Mouse (Mus musculus) heart, postnatal 0 days (tissue): ENCODE results near the gene Poc1b. TPM values are rescaled to one million over a fixed set of nuclear protein-coding genes. Genes with fewer than 3 reads are reported as not detected.

ENCODE experiments used
- ATAC-seq: fragments of 200-750 bp; cut with Nextera tagmentation; 2 replicates; pipeline ENCODE4 v1.8.0; 2017; ENCODE audit warnings: low read depth, moderate number of reproducible peaks, moderate library complexity; ENCODE audit not compliant: insufficient read depth
- DNase-seq: peaks from one replicate; pipeline ENCODE4 v3.0.0-alpha.2; 2016; ENCODE audit warnings: low spot score
- H3K27ac ChIP-seq: fragments of 300-500 bp; sonication (generic); 2 replicates; pipeline ENCODE4 v1.5.1; 2014; ENCODE audit warnings: low read depth, mild to moderate bottlenecking
- H3K27me3 ChIP-seq: fragments of 300-500 bp; sonication (generic); 2 replicates; pipeline ENCODE4 v1.6.1; 2014; ENCODE audit warnings: low read length, mixed read lengths; ENCODE audit not compliant: control insufficient read depth, insufficient read depth
- H3K36me3 ChIP-seq: fragments of 300-500 bp; sonication (generic); replicated peaks from 2 replicates; pipeline ENCODE4 v1.6.1; 2014; ENCODE audit warnings: low read length, mixed read lengths; ENCODE audit not compliant: control insufficient read depth, insufficient read depth
- H3K4me1 ChIP-seq: fragments of 300-500 bp; sonication (generic); 2 replicates; pipeline ENCODE4 v1.6.1; 2014; ENCODE audit warnings: antibody characterized with exemption; ENCODE audit not compliant: control insufficient read depth, insufficient read depth
- H3K4me2 ChIP-seq: fragments of 300-500 bp; sonication (generic); 2 replicates; pipeline ENCODE4 v1.6.1; 2014; ENCODE audit warnings: low read depth, mild to moderate bottlenecking, low read length, moderate library complexity
- H3K4me3 ChIP-seq: fragments of 300-500 bp; sonication (generic); 2 replicates; pipeline ENCODE4 v1.5.1; 2014; ENCODE audit warnings: low read depth, low read length
- H3K9ac ChIP-seq: fragments of 300-500 bp; sonication (generic); replicated peaks from 2 replicates; pipeline ENCODE4 v1.6.1; 2014; ENCODE audit warnings: low read depth, low read length, mixed read lengths
- H3K9me3 ChIP-seq: fragments of 300-500 bp; sonication (generic); replicated peaks from 2 replicates; pipeline ENCODE4 v1.6.1; 2016; ENCODE audit warnings: low read length; ENCODE audit not compliant: control insufficient read depth
- CTCF ChIP-seq: IDR thresholded peaks from 2 replicates; pipeline ENCODE4 v1.5.1; 2016; ENCODE audit warnings: antibody characterized with exemption, control low read depth, low read depth
- EP300 ChIP-seq: IDR thresholded peaks from 2 replicates; pipeline ENCODE4 v1.6.1; 2016; ENCODE audit warnings: antibody characterized with exemption, low read depth
- whole genome bisulfite sequencing: fragments of 180-500 bp; shearing (Covaris S2); extraction: QIAGEN DNeasy Blood & Tissue Kit; methylation state at CpG from one replicate; pipeline ENCODE4 v1.1.7; 2014; 5-methylcytosine and 5-hydroxymethylcytosine counted together
- polyA plus RNA-seq: library from polyadenylated mRNA; unstranded; fragments of >200 nt; fragmentation: Nextera tagmentation; extraction: Ambion mirVana; gene quantifications from 2 replicates; pipeline ENCODE4 v1.2.1, GENCODE M21; 2015
- total RNA-seq: library from RNA; depleted of rRNA; stranded (reverse); fragments of >200 nt; gene quantifications from 2 replicates; pipeline ENCODE4 v1.2.3, GENCODE M21; 2014; ENCODE audit warnings: low replicate concordance

The Poc1b gene
- total and polyA plus RNA-seq, 2 experiments from 2014 or later, result 3.2 to 5.2 TPM

- no peaks in the 10 kb centered on the region for H3K36me3 ChIP-seq
- H3K4me2 ChIP-seq, result no peak overlapping the region
- TF ChIP-seq CTCF (no peak), EP300 (no peak)
- no peak overlapping the region for H3K4me3 ChIP-seq
- 64% methylated on average over 4 of the region's 4 CpGs for WGBS
- no peak overlapping the region for H3K9ac ChIP-seq
- H3K27ac ChIP-seq, result no peak overlapping the region
- ATAC-seq (no peak), DNase-seq (no peak)
- H3K9me3 ChIP-seq, result no peaks in the 10 kb centered on the region
- no peaks in the 10 kb centered on the region for H3K27me3 ChIP-seq
- H3K4me1 ChIP-seq, result 0 out of 2 replicates have a peak, but pooled peaks cover 11% of the 10 kb centered on the region
Measured at GRCm38 (mm10) chr10:99119471-99119870, 12.6 kb downstream of the Poc1b start.

DNA sequence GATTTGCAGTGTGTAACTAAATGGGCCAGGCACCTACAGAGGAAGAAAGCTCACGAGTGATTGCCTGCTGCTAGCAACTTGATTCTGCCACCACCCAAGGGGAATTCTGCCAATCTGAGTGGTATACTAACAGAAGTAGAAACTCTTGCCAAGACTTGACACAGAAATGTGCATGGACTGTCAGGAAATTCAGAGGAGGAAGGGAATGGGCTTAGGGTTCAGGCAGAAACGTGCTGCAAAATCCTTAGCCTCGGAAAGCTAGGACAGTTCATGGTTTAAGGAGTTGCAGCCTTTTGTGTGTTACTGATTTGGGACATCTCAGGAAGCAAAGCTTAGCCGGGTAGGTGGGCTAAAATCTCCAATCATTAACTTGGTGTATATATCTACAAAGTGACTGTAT lies 19.4 kb downstream of the Poc1b start, which contains the start of gene Phxr2:
TSS of gene Phxr2 (minus strand) at position 101 of the 400 bp plus-strand sequence.
- no peak for ATAC-seq
- DNase-seq, result no peak
- Histone ChIP-seq H3K9ac (no peak within 1 kb of the TSS), H3K9me3 (no peaks in the 10 kb centered on the region), H3K36me3 (0 out of 2 replicates have a peak, but pooled peaks cover 4% of the 10 kb centered on the region), H3K4me2 (no peak within 1 kb of the TSS), H3K4me1 (no peaks in the 10 kb centered on the region; the same call in 1 of the 2 replicates), H3K4me3 (no peak within 1 kb of the TSS), H3K27ac (peak within 1 kb of the TSS; percentile 35; the same call in 1 of the 2 replicates), H3K27me3 (no peaks in the 10 kb centered on the region)
- no peak for TF ChIP-seq CTCF
- WGBS, result 83% methylated on average over 4 of the region's 4 CpGs

DNA sequence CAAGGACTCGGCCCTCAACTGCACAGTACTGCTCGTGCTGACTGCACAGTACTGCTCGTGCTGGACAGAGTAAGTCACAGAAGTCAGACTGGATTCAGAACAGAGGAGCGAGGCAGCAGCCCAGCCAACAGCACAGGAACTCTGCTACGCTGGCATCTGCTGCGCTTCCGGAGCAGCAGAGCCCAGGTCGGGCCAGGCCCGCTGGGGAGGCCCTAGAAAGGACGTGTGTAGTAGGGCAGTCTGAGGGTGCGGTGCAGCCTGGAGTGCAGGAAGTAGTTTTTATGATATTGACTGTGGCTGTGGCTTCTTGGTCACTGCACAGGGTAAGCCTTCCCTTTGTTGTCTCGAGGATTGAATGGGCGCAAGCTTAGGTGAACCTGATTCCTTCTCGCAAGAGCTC lies 20.1 kb downstream of the Poc1b start:
- Histone ChIP-seq H3K4me3 (no peak overlapping the region), H3K36me3 (0 out of 2 replicates have a peak, but pooled peaks cover 4% of the 10 kb centered on the region), H3K27ac (peak overlapping the region; percentile 35; the same call in 1 of the 2 replicates), H3K9ac (no peak overlapping the region), H3K4me2 (no peak overlapping the region), H3K9me3 (no peaks in the 10 kb centered on the region), H3K4me1 (no peaks in the 10 kb centered on the region; the same call in 1 of the 2 replicates), H3K27me3 (no peaks in the 10 kb centered on the region)
- 84% methylated on average over 14 of the region's 14 CpGs for WGBS
- no peak for DNase-seq
- no peak for ATAC-seq
- no peak for TF ChIP-seq CTCF
- no peak for TF ChIP-seq EP300

- Histone ChIP-seq H3K27ac (peak overlapping the region; percentile 35; the same call in 1 of the 2 replicates), H3K9me3 (no peaks in the 10 kb centered on the region), H3K4me1 (no peaks in the 10 kb centered on the region; the same call in 1 of the 2 replicates), H3K9ac (no peak overlapping the region), H3K4me2 (no peak overlapping the region), H3K4me3 (no peak overlapping the region), H3K36me3 (0 out of 2 replicates have a peak, but pooled peaks cover 4% of the 10 kb centered on the region), H3K27me3 (no peaks in the 10 kb centered on the region)
- ATAC-seq (no peak), DNase-seq (no peak)
- TF ChIP-seq CTCF, result no peak
- TF ChIP-seq EP300, result no peak
- 78% methylated on average over 11 of the region's 11 CpGs for WGBS
Measured at GRCm38 (mm10) chr10:99127691-99128261, 20.9 kb downstream of the Poc1b start.

- Histone ChIP-seq H3K4me3 (no peak overlapping the region), H3K9me3 (no peaks in the 10 kb centered on the region), H3K9ac (no peak overlapping the region), H3K27ac (no peak overlapping the region; the same call in 1 of the 2 replicates), H3K4me2 (peak overlapping the region; percentile 16; the same call in 1 of the 2 replicates), H3K4me1 (no peaks in the 10 kb centered on the region; the same call in 1 of the 2 replicates), H3K27me3 (no peaks in the 10 kb centered on the region), H3K36me3 (peaks cover 15% of the 10 kb centered on the region; the same call in 1 of the 2 replicates)
- no peak for TF ChIP-seq EP300
- TF ChIP-seq CTCF, result no peak
- 20% methylated on average over 6 of the region's 6 CpGs for WGBS
- ATAC-seq, result no peak
- peak; percentile 21 for DNase-seq
Measured at GRCm38 (mm10) chr10:99130611-99131010, 23.8 kb downstream of the Poc1b start.
